Mouse (Mus musculus) retina, adult 2 months (tissue): Measurements from ENCODE around the gene Caap1.
A peak's percentile ranks its signal among the peaks of the same experiment; 100 is the strongest.

Experiments
- DNase-seq: peaks from one replicate; pipeline ENCODE4 v3.0.0-alpha.2; 2012; ENCODE audit warnings: low read depth, low spot score

Caap1 gene

DNA sequence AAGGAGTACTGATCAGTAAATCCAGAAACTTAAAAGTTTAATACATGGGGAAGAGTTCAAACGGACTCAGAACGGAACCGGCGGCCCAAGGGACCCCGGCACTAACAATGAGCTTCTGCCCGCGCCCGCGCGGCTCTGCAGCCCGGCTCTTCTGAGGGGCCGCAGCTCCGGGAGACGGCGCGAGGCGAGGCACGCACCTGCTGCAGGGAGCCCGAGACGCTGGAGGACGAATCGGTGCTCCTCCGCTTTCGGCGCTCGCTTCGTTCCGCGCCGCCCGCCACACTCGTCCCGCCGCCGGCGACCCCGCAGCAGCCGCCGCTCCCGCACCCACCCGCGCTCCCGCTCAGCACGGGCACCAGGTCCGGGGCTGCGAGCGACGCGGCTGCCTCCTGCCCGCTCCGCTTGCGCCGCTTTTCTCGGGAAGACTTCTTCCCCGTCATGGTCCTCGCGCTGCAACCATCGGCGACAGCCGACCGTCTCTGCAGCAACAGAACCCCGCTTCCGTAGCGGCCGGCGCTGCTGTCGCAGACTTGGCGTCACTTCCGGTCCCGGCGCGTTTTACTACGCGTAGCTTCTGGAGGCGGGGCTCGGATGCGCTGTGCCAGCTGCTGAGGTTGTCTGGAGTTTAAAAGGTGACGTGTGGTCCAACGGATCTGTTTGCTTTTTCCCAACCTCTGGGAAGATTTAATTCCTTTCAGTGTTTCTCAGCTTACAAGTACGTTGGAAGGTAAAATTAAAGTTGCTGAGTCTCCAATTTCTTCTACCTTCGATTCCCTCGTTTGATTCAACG is at the start of gene Caap1, which contains the start of gene Gm10306:
Gene Caap1, minus strand, starts transcription at position 532 of the 790 bp plus-strand sequence.
Gene Gm10306, plus strand, starts transcription at position 282 of the 790 bp plus-strand sequence.
- peak; percentile 86 for DNase-seq

DNA sequence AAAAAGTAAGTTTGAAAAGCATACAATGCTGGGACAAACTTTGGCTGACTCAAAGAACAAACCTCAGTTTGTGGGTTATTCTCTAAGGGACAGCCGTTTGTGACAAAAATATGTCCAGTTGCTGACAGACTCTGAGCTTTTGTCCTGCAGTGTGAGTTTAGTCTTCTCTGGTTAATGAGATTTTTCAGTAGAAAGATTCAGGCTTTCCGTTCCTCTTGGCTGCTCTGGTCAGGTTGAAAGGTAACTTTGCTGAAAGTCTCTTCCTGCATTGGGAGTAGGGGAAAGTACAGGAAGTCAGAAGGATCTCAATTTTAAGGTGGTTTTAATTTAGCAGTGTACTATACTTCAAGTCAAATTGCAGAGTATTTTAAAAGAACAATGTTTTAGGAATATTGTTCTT is 49.0 kb upstream of the Caap1 start:
- DNase-seq = no peak

DNA sequence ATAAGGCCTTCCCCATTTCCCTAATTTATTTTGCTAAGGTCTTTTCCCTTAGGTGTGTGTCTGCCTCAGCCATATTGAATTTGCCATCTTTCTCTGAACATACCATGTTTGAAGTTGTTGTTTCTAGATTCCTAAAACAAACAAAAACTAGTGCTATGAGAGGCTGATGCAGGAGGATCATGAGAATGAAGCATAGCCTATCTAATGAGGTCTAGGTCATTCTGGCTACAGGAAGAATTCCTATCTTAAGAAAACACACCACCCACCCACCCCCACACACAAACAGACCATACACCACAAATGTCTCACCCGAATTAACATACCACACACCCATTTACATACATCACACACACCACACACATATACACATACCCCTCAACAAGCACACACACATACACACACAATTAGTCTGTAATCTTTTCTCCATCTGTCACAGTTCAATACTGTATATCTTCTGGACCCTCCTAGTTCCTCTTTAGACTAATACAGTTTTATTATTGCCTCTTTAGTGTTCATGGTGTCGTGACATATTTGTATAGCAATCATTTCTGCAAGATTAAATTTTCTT is 47.9 kb upstream of the Caap1 start:
- no peak for DNase-seq

DNA sequence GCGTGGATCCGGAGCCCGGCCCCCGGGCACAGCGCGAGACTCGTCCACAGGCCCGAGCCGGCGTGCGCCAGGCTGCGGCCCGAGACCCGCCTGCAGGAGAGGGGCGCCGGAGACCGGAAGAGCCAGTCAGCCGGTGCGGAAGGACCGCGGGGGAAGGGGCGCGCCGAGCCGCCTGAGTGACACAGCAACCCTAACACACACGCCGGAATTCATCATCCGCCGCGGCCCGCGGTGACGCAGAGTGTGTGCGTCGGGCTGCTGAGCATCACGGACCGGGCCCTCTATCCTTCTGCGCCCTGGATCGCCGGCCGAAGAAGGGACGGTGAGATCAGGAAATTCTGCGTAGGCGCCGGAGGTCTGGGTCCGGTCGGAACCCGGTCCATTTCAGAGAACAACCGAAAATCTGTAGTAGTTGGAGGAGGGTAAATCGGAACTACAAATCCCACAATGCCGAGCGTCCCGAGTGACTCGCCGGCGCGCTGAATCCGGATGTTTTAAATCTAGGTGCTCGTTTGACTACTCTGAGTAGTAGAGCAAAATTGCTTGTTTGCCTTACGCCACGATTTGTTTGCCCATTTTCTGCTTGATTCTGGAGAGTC is 46.5 kb upstream of the Caap1 start, which contains the start of gene Plaa:
Gene Plaa, minus strand, starts transcription at position 214 of the 599 bp plus-strand sequence.
- peak; percentile 76 for DNase-seq

DNA sequence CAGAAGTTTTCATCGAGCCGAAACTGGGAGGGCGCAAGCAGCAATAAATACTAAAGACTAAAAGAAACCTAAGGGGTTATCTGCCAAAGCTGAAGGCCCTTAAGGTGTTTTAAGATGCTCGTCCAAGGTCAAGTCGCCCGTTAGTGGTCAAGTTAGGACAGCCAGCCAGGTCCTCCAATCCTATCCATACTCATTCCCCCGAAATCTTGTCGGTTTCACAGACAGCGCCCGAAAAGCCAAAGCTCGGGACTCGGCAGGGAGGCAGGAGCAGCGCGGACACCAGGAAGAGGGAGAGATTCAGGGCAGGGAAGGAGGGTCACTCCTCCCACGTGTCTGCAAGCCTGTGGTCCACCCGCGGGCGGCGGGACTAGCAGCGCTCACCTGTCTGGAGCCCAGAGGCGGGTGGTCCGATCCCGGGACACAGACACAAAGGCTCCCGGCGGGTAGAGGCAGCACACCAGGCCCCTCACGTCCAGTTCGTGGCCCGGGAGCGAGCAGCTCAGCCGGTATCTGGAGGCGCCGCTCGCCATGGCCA is 46.0 kb upstream of the Caap1 start:
- no peak for DNase-seq

DNA sequence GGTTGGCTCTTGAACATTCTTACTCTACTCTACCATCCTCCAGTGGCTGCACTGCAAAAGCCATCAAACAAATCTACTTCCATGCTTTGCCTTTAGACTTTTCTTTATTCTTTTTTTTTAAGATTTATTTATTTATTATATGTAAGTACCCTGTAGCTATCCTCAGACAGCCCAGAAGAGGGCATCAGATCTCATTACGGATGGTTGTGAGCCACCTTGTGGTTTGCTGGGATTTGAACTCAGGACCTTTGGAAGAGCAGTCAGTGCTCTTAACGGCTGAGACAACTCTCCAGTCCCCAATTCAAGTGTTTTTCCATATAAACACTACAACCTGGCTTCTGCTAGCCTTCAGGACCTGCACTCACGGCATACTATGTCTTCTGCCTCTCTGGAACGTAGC is 44.8 kb upstream of the Caap1 start:
- no peak for DNase-seq

DNA sequence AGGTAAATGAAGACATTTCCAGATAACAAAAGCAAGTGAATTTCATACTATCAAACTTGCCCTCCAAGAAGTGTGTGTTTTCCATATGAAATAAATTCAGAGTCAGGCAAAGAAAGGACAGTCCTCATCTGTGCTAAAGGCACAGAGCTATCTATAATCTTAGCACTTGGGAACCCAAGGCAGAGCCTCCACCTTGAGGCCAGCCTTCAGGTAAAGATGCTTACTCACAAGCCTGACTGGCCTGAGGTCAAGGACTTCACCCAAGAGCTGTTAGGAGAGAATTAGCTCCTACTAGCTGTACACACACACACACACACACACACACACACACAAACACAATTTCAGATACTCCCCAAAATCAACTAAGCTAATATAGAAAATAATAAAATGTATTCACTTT is 36.1 kb upstream of the Caap1 start:
- DNase-seq = no peak

DNA sequence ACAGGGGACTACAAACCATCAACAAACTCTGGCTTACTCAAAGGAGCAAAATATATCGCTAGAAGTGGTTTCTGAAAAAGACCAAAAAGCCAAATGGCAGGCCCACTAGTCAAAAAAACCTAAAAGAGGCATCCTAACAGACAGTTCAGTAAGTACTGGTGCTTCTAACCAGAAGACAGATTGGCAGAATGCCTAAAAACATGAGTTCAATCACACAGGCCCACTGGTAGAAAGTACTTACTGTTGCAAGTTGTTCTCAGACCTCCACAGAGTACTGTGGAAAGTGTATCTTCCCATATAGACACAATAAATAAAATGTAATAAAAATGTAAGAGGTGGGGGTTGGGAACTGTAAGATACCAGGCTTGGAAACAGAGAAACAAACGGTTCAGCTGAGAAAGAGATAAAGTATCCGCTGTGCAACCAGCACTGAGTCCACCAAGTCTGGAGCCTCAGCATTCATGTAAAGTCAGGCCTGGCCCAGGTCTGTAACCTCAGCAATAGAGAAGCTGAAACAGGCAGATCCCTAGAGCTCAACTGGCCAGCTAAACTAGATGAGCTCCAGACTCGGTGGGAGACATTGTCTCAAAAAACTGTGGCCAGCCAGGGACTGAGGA is 35.3 kb upstream of the Caap1 start:
- no peak for DNase-seq

DNA sequence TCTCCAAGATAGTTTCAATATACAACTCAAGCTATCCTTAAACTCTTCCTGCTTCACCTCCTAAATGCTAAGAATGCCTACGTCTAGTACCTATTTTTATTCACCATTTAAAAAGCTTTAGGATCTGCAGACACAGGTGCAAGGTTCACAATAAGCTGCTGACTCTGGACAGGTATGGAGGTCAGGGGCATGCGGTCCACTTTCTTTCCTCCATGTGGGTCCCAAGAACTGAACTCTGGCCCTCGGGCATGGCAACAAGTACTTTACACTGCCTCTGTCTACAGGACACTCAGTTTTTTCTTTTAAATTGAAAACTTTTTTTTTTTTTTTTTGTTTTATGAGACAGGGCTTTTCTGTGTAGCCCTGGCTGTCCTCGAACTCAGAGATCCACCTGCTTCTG is 16.1 kb upstream of the Caap1 start:
- no peak for DNase-seq

DNA sequence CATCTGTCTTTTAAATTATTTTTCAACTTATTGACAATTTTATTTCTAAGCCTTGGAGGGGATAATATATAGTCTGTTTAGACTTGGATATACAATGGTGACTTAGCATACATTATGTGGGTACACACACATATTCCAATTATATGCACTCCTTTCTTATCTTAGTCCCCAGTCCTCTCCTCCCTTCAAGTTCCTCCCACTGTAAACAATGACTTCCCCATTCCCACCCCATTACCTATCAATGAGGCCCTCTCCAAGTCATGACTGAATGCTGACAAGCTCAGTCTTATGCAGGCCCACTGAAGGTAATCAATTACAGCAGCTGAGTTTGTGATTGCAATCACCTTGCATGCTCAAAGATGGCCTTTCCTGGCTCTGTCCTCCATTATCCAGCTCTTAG is 7.7 kb upstream of the Caap1 start:
- DNase-seq = no peak

DNA sequence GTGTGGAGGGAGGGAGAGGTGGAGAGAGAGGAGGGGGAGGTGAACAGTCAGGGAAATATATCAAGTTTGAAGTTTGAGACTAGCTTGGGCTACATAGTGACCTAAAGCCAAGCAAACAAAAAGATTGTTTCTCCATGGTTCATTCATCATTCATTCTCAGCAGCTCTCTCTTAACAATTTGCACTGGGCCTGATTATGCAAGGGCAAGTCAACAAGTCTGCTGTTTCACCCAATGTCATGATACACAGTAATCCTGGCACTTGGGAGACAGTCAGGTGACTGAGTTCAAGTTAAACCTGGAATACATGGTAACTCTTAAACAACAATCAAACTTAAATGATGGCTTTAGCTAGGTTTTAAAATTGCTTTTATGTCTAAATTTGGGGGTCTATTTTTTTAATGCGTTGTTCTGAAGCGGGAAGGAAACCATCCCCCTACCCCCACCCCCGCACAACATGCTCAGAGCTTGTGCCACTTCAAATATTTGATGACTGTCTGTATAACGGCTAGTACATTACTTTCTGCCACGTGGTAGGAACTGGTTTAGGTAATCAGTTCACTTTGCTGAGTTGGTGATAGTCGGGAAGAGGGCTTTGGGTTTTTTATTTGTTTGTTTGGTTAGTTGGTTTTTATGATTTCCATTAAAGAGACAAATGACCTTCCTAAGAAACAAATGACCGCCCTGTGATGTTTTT is 5.5 kb upstream of the Caap1 start:
- DNase-seq = no peak

DNA sequence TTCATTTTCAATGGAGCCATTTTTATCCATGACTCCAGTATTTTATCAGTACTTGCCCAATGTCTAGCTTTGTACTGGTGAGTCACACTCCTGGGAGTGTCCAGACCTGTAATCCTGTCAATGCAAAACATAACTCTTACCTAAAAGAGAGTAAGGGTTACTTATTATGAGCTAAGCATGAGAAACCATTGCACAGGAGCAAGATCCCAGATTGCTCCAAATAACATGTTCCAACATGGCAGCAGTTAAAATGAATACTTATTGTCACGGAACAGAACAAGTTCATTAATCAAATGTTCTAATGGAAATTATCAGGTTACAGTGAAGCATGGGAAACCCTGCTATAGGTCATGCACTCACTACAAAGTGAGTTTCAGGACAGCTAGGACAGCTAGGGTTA is 3.7 kb upstream of the Caap1 start:
- no peak for DNase-seq

DNA sequence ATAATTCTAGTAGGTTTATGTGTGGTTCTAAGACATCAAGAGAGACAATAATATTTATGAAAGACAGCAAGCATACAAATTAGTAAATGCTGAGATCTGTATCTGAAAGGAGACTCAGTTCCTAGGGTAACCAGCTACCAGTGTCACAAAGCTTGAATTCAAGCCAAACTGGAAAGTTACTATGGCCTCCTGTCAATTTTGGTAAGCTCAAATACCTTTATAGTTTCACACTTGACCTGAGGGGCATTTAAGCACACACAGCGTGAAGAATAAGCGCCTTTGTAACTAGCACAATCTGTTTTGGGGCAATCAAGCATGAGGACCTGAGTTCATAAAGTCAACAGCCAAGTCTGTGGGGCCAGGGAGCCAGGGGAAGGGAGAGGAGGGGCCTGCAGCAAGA is 2.7 kb upstream of the Caap1 start:
- DNase-seq = no peak

DNA sequence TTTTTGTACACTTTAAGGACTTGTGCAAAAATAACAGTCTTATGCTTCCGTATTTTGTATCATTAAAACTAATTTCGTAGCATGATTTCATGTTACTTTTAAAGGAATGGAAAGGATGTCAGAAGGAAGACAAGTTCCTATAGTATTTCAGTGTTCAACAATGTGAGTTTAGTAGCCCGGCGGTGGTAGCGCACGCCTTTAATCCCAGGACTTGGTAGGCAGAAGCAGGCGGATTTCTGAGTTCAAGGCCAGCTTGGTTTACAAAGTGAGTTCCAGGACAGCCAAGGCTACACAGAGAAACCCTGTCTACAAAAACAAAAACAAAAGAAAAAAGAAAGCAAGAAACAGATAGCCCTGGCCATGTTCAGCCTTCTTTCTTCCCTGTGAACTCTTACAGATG is 549 bp upstream of the Caap1 start:
- no peak for DNase-seq

DNA sequence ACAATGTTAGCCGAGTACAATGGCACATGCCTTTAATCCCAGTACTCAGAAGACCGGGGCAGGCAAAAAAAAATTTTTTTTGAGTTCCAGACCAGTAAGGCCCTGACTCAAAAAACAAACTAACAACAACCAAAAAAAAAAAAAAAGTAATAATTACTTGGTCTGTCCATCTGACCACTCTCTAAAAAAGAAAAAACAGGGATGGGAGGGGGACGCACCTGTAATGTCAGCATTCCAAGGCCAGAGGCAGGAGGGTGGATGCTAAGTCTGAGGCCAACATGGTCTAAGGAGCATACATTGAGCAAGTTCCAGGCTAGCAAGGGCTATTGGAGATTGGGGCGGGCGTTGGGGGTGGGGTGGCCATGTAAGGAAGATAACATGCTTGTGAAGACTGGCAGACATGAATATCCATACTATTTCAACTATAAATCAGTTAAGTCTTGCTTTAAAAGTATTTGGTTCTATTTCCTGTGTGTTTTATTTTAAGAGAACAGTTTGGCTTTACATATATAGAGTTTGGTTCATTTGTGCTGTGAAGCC is 1.6 kb downstream of the Caap1 start:
- DNase-seq = no peak

DNA sequence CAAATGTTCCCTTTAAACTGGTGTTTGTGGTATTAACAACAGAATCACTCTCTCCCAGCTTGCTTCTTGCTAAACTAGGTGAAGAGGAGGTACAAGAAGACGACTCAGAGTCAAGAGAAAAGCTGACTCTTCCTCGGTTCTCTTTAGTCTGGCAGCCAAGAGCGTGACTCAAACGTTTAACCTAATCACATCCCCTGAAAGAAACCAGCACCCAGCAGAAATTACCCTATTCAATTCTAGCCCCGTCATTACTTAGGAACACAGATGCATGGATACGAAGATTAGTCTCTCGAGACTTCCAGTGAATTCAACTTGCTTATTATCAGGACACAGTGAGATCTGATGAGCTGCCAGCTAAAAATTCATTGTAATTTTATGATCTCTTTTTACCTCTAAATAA is 12.3 kb downstream of the Caap1 start:
- DNase-seq = no peak

DNA sequence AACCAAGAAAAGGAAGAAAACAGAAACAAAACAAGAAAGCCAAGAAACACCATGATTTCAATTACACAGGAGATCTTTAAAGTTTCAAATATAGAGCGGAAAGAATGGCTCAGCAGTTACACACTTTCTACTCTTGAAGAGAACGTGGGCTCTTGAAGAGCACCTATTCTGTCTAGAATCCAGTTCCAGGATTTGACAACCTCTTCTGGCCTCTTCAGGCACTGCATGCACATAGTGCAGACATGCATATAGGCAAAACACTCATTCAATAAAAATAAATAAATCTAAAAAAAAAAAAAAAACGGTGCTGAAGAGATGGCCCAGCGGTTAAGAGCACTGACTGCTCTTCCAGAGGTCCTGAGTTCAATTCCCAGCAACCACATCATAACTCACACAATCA is 13.6 kb downstream of the Caap1 start:
- no peak for DNase-seq

DNA sequence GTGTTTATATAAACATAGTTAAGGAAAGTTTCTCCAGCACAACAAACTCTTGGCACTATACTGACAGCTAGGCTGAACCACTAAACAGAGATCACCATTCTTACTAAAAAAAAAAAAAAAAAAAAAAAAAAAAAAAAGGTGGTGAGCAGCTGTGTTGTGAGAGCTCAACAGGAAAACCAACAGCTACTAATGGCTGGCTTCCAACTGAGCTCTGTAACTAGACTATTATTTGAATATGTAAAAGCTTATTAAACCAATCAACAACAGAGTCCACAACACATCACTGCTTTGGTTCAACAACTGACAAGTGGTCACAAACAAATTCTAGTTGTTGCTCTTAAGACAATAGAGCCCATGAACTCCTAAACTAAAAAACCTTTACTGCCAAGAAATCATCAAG is 23.4 kb downstream of the Caap1 start:
- DNase-seq = no peak

DNA sequence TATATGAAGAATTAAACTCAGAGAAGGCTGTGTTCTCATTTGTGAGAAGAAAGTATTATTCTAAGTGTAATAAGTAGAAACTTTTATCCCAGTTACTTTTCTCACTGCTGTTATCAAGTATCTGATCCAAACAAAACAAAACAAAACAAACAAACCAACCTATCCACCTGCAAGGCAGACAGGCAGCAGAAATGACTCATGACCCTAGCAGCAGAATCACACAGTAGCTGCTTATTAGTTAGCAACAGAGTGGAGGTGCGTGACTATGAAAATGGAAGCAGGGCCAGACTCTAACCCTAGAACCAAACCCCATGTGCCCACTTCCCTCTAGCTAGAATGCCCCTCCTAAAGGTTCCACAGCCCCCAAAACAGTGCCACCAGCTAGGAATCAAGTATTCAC is 27.1 kb downstream of the Caap1 start:
- no peak for DNase-seq

DNA sequence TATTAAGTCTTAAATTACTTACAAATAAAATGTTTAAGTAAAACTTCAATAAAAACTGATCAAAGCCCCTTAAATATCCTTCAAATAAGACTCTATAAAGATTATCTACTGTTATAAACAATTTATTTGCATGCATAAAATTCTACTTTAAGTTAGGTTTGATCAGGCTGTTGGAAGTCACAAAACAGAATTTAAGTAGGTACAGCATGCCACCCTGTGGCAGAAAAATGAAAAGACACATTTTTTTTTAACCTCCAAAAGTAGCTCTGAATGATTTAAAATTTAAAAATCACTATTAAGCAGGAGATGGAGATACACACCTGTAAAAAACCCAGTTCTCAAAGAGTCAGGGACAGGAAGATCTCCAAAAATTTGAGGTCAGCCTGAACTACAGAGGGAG is 33.3 kb downstream of the Caap1 start:
- no peak for DNase-seq

DNA sequence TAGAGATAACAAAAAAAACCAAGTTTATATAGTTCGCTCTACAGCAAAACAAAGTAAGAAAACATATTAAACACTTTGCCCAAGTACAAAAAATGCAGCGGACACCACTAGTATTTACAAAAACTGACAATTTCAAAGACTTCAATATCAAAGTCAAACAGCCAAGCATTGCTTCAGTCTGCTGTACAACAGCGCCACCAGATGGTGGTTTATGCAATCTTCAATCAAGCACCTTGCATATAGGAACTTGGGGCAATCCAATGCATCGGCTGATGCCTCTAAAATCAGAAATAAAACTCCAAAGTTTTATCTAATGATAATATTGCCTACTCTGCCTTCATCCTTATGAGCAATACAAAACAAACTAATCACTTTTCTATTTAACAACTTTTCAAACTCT is 39.0 kb downstream of the Caap1 start:
- DNase-seq = peak; percentile 42
